In genomic region chr12:111120976-111121645, GRCm38 (mm10) we compare ENCODE assay signal across 19 mouse cellular contexts. TPM values are rescaled to one million over a fixed set of nuclear protein-coding genes. Genes with fewer than 3 reads are reported as not detected.
A peak's percentile ranks its signal among the peaks of the same experiment; 100 is the strongest.
DNase-seq lines count a peak whose midpoint lies in the region; ATAC-seq lines count a peak whose summit lies in the region.
"Had no signal": no experiment of that assay in that cellular context is flagged by ENCODE, and none has a peak within 500 bp of the region (broad histone marks: within the 10 kb centered on the region; RNA-seq: fewer than 3 reads in every experiment).

No protein-coding gene starts in this region.

- H3K4me2 ChIP-seq in liver, embryonic 11.5 days = no peak overlapping the region
- H3K4me2 ChIP-seq: embryonic facial prominence, embryonic 13.5 days; forebrain, embryonic 13.5 days; heart, embryonic 13.5 days had no signal

- ATAC-seq in liver, embryonic 11.5 days (replicated peaks; ENCODE audit: low FRiP score) = no peak
- ATAC-seq: forebrain, embryonic 13.5 days; forebrain, postnatal 0 days; hindbrain, embryonic 16.5 days; Patski had no signal

- peaks cover 2% of the 10 kb centered on the region; the same call in 1 of the 2 replicates for H3K4me1 ChIP-seq in liver, embryonic 11.5 days (replicated peaks; ENCODE audit: control insufficient read depth, insufficient read depth, low read length)
- H3K4me1 ChIP-seq: embryonic facial prominence, embryonic 13.5 days; heart, embryonic 13.5 days had no signal

- H3K27ac ChIP-seq in liver, embryonic 11.5 days (ENCODE audit: low read depth, low read length) = no peak overlapping the region
- H3K27ac ChIP-seq: embryonic facial prominence, embryonic 13.5 days; forebrain, embryonic 13.5 days; heart, embryonic 13.5 days had no signal

- no peak overlapping the region for H3K4me3 ChIP-seq in liver, embryonic 11.5 days (ENCODE audit: low read depth, low read length)
- H3K4me3 ChIP-seq: embryonic facial prominence, embryonic 13.5 days; forebrain, embryonic 13.5 days; heart, embryonic 13.5 days had no signal

- peak; percentile 66 for DNase-seq in cerebellum, adult 11-12 months
- no peak for DNase-seq in cerebellum, postnatal 4 days (ENCODE audit: low spot score in 2 of 2)
- DNase-seq in cerebellum, adult 9-10 months = peak; percentile 81
- peak; percentile 60 to 64 for DNase-seq in cerebellum, postnatal 25 days
- DNase-seq in lung, postnatal 25 days (ENCODE audit: low spot score) = no peak
- DNase-seq in liver, embryonic 11.5 days (ENCODE audit: low spot score) = no peak
- DNase-seq in embryo, embryonic 9.5 days (ENCODE audit: extremely low spot score) = no peak
- DNase-seq in gastrocnemius, postnatal 4 days (ENCODE audit: low spot score in 2 of 2) = no peak
- DNase-seq: adrenal gland, adult 2 months; adrenal gland, postnatal 25 days; forebrain, postnatal 0 days; gastrocnemius, postnatal 14 days; heart, postnatal 36 days; kidney, adult 11 months had no signal

- H3K36me3 ChIP-seq in liver, embryonic 11.5 days (ENCODE audit: control insufficient read depth, insufficient read depth, low read length) = peaks cover 12% of the 10 kb centered on the region

- H3K9me3 ChIP-seq in liver, embryonic 11.5 days (ENCODE audit: control insufficient read depth, low read length) = no peaks in the 10 kb centered on the region; the same call in 1 of the 2 replicates
- H3K9me3 ChIP-seq: forebrain, embryonic 13.5 days; heart, embryonic 13.5 days had no signal

- WGBS in liver, embryonic 11.5 days = 90% methylated on average over 9 of the region's 9 CpGs

- H3K9ac ChIP-seq in liver, embryonic 11.5 days (ENCODE audit: low read depth, low read length) = no peak overlapping the region
- H3K9ac ChIP-seq: embryonic facial prominence, embryonic 13.5 days; forebrain, embryonic 13.5 days; forebrain, postnatal 0 days; heart, embryonic 13.5 days had no signal

- no peaks in the 10 kb centered on the region for H3K27me3 ChIP-seq in liver, embryonic 11.5 days (replicated peaks; ENCODE audit: control insufficient read depth, insufficient read depth, low read length)
- H3K27me3 ChIP-seq: embryonic facial prominence, embryonic 13.5 days; forebrain, embryonic 13.5 days; heart, embryonic 13.5 days; Patski had no signal

RNA-seq across cellular contexts. Expression of gene Traf3, which starts 45.1 kb away (rescaled TPM):
- polyA plus RNA-seq in liver, embryonic 11.5 days (2014; fragmentation: Nextera tagmentation; extraction: Ambion mirVana) = 7.4 and 9.1 TPM in 2 replicates
- 10 to 100 TPM; 31.4 to 36.9 TPM for total RNA-seq in gastrocnemius, postnatal 4 days (2021)

Comparison
In these comparisons a context has a peak if more than half of its experiments do, and no peak if none do; other contexts are left out.
1. DNase-seq: peak in cerebellum, adult 11-12 months (single experiment), cerebellum, adult 9-10 months (single experiment) and cerebellum, postnatal 25 days (2 of 2); none in cerebellum, postnatal 4 days (0 of 2), lung, postnatal 25 days (single experiment), liver, embryonic 11.5 days (single experiment), embryo, embryonic 9.5 days (single experiment) and gastrocnemius, postnatal 4 days (0 of 2).